Comparison of ENCODE assay signal across 13 mouse cellular contexts in the genomic region with DNA sequence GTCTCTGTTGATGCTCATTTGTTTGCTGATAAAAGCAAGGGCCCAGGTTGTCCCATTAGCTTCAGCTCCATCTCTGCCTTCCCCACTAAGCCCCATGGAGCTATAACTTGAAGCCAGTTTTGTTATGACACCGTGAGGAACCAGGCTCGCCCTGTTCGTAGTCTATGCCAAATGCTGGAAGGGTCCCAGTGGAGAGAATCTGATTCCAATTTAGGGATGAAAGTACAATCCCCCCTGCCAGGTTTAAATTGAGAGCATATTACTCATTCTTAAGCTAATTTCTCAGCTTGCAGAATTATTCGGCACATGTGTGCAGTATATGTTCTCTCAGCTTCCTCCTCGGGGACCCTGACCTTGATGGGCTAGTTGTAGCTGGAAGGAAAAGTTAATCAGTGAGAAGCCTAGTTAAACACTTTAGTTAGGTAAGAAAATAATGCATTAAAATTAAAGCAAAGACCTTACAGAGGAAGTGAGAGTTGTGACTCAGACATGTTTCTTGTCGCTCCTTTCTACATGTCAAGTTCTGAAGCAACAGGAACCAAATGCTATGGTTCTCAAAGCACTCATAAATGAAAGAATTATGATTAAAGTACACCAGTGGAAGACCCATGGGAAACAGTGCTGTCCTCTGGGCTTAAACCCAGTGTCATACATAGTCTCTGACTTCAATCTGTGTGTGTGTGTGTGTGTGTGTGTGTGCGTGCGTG.
A peak's percentile ranks its signal among the peaks of the same experiment; 100 is the strongest.
DNase-seq lines count a peak whose midpoint lies in the region; ATAC-seq and TF ChIP-seq lines count a peak whose summit lies in the region.
"Had no signal": no experiment of that assay in that cellular context is flagged by ENCODE, and none has a peak within 500 bp of the region (broad histone marks: within the 10 kb centered on the region; RNA-seq: fewer than 3 reads in every experiment).

No protein-coding gene starts in this region.

- intact Hi-C loops in left cerebral cortex, postnatal 36 days (cut with DNase I), result no loop called here

- H3K27me3 ChIP-seq in midbrain, postnatal 0 days (ENCODE audit: insufficient read depth, low read length), result no peaks in the 10 kb centered on the region
- H3K27me3 ChIP-seq in midbrain, embryonic 10.5 days (ENCODE audit: low read depth, poor library complexity, severe bottlenecking), result no peaks in the 10 kb centered on the region
- H3K27me3 ChIP-seq in embryonic facial prominence, embryonic 10.5 days (replicated peaks; ENCODE audit: low read depth, poor library complexity, severe bottlenecking), result 0 out of 2 replicates have a peak, but pooled peaks cover 4% of the 10 kb centered on the region
- no peaks in the 10 kb centered on the region for H3K27me3 ChIP-seq in limb, embryonic 10.5 days (ENCODE audit: low read depth, poor library complexity, severe bottlenecking)
- no peaks in the 10 kb centered on the region for H3K27me3 ChIP-seq in splenic B cell, adult 2 months (ENCODE audit: control insufficient read depth, insufficient read depth, low read length, poor library complexity, severe bottlenecking)
- H3K27me3 ChIP-seq: heart, embryonic 15.5 days had no signal

- peak; percentile 35 for DNase-seq in midbrain, postnatal 0 days (ENCODE audit: low spot score)
- DNase-seq in midbrain, embryonic 10.5 days (ENCODE audit: low spot score), result no peak
- DNase-seq in embryonic facial prominence, embryonic 10.5 days (ENCODE audit: low spot score), result peak; percentile 27
- no peak for DNase-seq in limb, embryonic 10.5 days (ENCODE audit: low spot score)
- DNase-seq in splenic B cell, adult 2 months (ENCODE audit: low read depth, low spot score), result peak; percentile 42
- DNase-seq in left cerebral cortex, postnatal 36 days (ENCODE audit: low spot score in 2 of 2), result no peak
- DNase-seq in right cerebral cortex, postnatal 4 days, result no peak
- DNase-seq: cerebellum, adult 18-20 months; kidney, adult 8-10 months; layer of hippocampus, adult 9-11 months; lung, adult 18-20 months had no signal

- TF ChIP-seq CTCF in midbrain, postnatal 0 days (IDR thresholded peaks at IDR 0.05), result no peak

- no peaks in the 10 kb centered on the region for H3K4me1 ChIP-seq in midbrain, postnatal 0 days (ENCODE audit: insufficient read depth, low read length)
- H3K4me1 ChIP-seq in midbrain, embryonic 10.5 days, result no peaks in the 10 kb centered on the region
- peaks cover 26% of the 10 kb centered on the region for H3K4me1 ChIP-seq in embryonic facial prominence, embryonic 10.5 days
- peaks cover 44% of the 10 kb centered on the region for H3K4me1 ChIP-seq in limb, embryonic 10.5 days
- H3K4me1 ChIP-seq: heart, embryonic 15.5 days had no signal

- H3K27ac ChIP-seq in midbrain, postnatal 0 days (ENCODE audit: low read depth, low read length), result no peak overlapping the region
- H3K27ac ChIP-seq in midbrain, embryonic 10.5 days (replicated peaks), result no peak overlapping the region
- H3K27ac ChIP-seq in embryonic facial prominence, embryonic 10.5 days (replicated peaks), result no peak overlapping the region
- 0 out of 2 replicates have a peak overlapping the region, but pooled peaks have one; percentile 25 for H3K27ac ChIP-seq in limb, embryonic 10.5 days
- H3K27ac ChIP-seq: heart, embryonic 15.5 days; hindbrain, embryonic 14.5 days had no signal

- H3K4me2 ChIP-seq in midbrain, postnatal 0 days (ENCODE audit: low read depth, low read length, poor library complexity, severe bottlenecking), result no peak overlapping the region
- H3K4me2 ChIP-seq: heart, embryonic 15.5 days; hindbrain, embryonic 14.5 days had no signal

- H3K9ac ChIP-seq in midbrain, postnatal 0 days (replicated peaks; ENCODE audit: low read length, poor library complexity, severe bottlenecking), result no peak overlapping the region
- H3K9ac ChIP-seq: heart, embryonic 15.5 days; hindbrain, embryonic 14.5 days had no signal

- H3K4me3 ChIP-seq in midbrain, postnatal 0 days (ENCODE audit: low read depth, low read length), result no peak overlapping the region
- H3K4me3 ChIP-seq in midbrain, embryonic 10.5 days, result no peak overlapping the region
- no peak overlapping the region for H3K4me3 ChIP-seq in embryonic facial prominence, embryonic 10.5 days
- H3K4me3 ChIP-seq in limb, embryonic 10.5 days, result no peak overlapping the region
- H3K4me3 ChIP-seq: heart, embryonic 15.5 days had no signal

- 65% methylated on average over 8 of the region's 8 CpGs for WGBS in midbrain, postnatal 0 days
- 80% methylated on average over 8 of the region's 8 CpGs for WGBS in midbrain, embryonic 10.5 days
- 59% methylated on average over 8 of the region's 8 CpGs for WGBS in embryonic facial prominence, embryonic 10.5 days
- WGBS in limb, embryonic 10.5 days, result 45% methylated on average over 8 of the region's 8 CpGs

- no peak for ATAC-seq in midbrain, postnatal 0 days (ENCODE audit: low FRiP score)

- H3K9me3 ChIP-seq in midbrain, postnatal 0 days (ENCODE audit: low read length), result no peaks in the 10 kb centered on the region
- no peaks in the 10 kb centered on the region for H3K9me3 ChIP-seq in midbrain, embryonic 10.5 days (replicated peaks)
- no peaks in the 10 kb centered on the region for H3K9me3 ChIP-seq in embryonic facial prominence, embryonic 10.5 days
- H3K9me3 ChIP-seq in limb, embryonic 10.5 days (replicated peaks), result no peaks in the 10 kb centered on the region
- H3K9me3 ChIP-seq: heart, embryonic 15.5 days had no signal

- no peaks in the 10 kb centered on the region for H3K36me3 ChIP-seq in midbrain, postnatal 0 days (ENCODE audit: insufficient read depth, low read length)
- H3K36me3 ChIP-seq in midbrain, embryonic 10.5 days, result no peaks in the 10 kb centered on the region
- H3K36me3 ChIP-seq in embryonic facial prominence, embryonic 10.5 days (replicated peaks), result no peaks in the 10 kb centered on the region
- H3K36me3 ChIP-seq in limb, embryonic 10.5 days, result no peaks in the 10 kb centered on the region
- no peaks in the 10 kb centered on the region for H3K36me3 ChIP-seq in splenic B cell, adult 2 months (ENCODE audit: control insufficient read depth, insufficient read depth, low read length, poor library complexity, severe bottlenecking)
- H3K36me3 ChIP-seq: heart, embryonic 15.5 days had no signal

Comparison
In these comparisons a context has a peak if more than half of its experiments do, and no peak if none do; other contexts are left out.
1. DNase-seq: peak in midbrain, postnatal 0 days (single experiment), embryonic facial prominence, embryonic 10.5 days (single experiment) and splenic B cell, adult 2 months (single experiment); none in midbrain, embryonic 10.5 days (single experiment), limb, embryonic 10.5 days (single experiment), left cerebral cortex, postnatal 36 days (0 of 2) and right cerebral cortex, postnatal 4 days (single experiment).